Mouse (Mus musculus): ENCODE measurements at regions not wholly inside any gene's neighbourhood (a gene's known extent, or its start where the extent isn't known, plus 50 kb on each side); places are given as distances from the start of the nearest gene placed in this dataset.
A peak's percentile ranks its signal among the peaks of the same experiment; 100 is the strongest.
"Not testable (repeated sequence)": the region's sequence is repeated elsewhere in the genome, so short reads cannot be mapped to it uniquely, and the experiment has no call there.

- Histone ChIP-seq H3K9ac (no peak overlapping the region), H3K4me3 (replicated peaks) (no peak overlapping the region), H3K9me3 (no peaks in the 10 kb centered on the region), H3K27ac (no peak overlapping the region), H3K4me1 (replicated peaks) (no peaks in the 10 kb centered on the region), H3K27me3 (replicated peaks) (0 out of 2 replicates have a peak, but pooled peaks cover 2% of the 10 kb centered on the region), H3K36me3 (no peaks in the 10 kb centered on the region), H3K4me2 (replicated peaks) (no peak overlapping the region)
- WGBS, result 76% methylated on average over 4 of the region's 4 CpGs
- no peak for ATAC-seq
These were observed 105.5 kb upstream of the Ubl3 start for GRCm38 (mm10) chr5:148657936-148658640.

GRCm38 (mm10) chr5:148652525-148653243 is 100.1 kb upstream of the Ubl3 start:
- Histone ChIP-seq H3K9ac (no peak overlapping the region), H3K4me1 (replicated peaks) (0 out of 2 replicates have a peak, but pooled peaks cover 2% of the 10 kb centered on the region), H3K27me3 (replicated peaks) (0 out of 2 replicates have a peak, but pooled peaks cover 2% of the 10 kb centered on the region), H3K27ac (no peak overlapping the region), H3K36me3 (no peaks in the 10 kb centered on the region), H3K4me2 (replicated peaks) (no peak overlapping the region), H3K4me3 (replicated peaks) (no peak overlapping the region), H3K9me3 (no peaks in the 10 kb centered on the region)
- WGBS, result 55% methylated on average over 7 of the region's 7 CpGs
- no peak for ATAC-seq

DNA sequence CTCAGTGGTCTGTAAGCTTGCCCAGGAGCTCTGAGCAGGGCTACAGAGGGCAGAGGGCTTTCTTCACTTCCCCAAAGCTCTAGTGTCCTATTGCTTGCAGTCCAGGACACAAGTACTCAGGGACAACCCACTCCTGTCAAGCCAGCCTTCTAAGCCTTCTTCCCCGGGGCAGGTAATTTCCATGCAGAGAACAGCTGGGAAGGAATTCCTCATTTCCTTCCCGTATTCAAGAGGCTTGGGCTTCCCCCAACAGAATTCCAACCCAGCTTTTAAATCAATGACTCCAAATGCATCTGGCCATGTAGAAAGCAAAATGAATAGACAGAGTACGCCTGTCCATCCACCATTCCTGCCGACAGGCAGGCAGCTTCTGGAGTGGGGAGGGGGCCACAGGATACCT is 99.1 kb upstream of the Ubl3 start:
- Histone ChIP-seq H3K9me3 (no peaks in the 10 kb centered on the region), H3K4me1 (replicated peaks) (0 out of 2 replicates have a peak, but pooled peaks cover 2% of the 10 kb centered on the region), H3K27ac (no peak overlapping the region), H3K36me3 (no peaks in the 10 kb centered on the region), H3K27me3 (replicated peaks) (0 out of 2 replicates have a peak, but pooled peaks cover 2% of the 10 kb centered on the region), H3K4me2 (replicated peaks) (no peak overlapping the region), H3K4me3 (replicated peaks) (no peak overlapping the region), H3K9ac (no peak overlapping the region)
- 53% methylated on average over 4 of the region's 4 CpGs for WGBS
- ATAC-seq, result no peak

GRCm38 (mm10) chr5:148649573-148649972 is 97.0 kb upstream of the Ubl3 start:
- H3K36me3 ChIP-seq; H3K4me1 ChIP-seq (replicated peaks); H3K9ac ChIP-seq; H3K4me3 ChIP-seq (replicated peaks); H3K9me3 ChIP-seq; ATAC-seq; H3K27ac ChIP-seq; H3K27me3 ChIP-seq (replicated peaks); H3K4me2 ChIP-seq (replicated peaks): not testable (repeated sequence)
- WGBS, result 93% methylated on average over 7 of the region's 7 CpGs

DNA sequence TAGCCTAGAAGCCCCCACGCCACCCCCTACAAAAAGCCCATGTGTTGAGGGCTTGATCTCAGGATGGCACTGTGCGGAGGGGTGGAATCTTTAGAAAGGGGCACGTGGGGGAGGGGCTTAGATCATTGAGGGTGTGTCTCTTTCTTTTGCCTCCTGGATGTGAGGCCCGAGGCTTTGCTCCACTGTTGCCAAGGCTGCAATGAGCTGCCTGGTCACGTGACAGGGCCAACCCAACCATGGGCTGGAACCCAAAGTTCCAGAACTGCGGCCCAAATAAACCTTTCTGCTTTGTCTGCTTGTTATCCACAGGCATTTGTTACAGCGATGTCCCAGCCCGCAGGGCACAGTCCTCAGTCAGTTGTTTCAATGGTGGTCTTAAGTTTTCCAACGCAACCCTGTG is 96.5 kb upstream of the Ubl3 start:
- no peak for ATAC-seq
- Histone ChIP-seq H3K4me1 (replicated peaks) (0 out of 2 replicates have a peak, but pooled peaks cover 4% of the 10 kb centered on the region), H3K9me3 (no peaks in the 10 kb centered on the region), H3K27me3 (replicated peaks) (no peaks in the 10 kb centered on the region), H3K36me3 (no peaks in the 10 kb centered on the region), H3K9ac (no peak overlapping the region), H3K4me2 (replicated peaks) (no peak overlapping the region), H3K27ac (no peak overlapping the region), H3K4me3 (replicated peaks) (no peak overlapping the region)
- WGBS, result 83% methylated on average over 9 of the region's 9 CpGs

GRCm38 (mm10) chr5:148647644-148648043 is 95.1 kb upstream of the Ubl3 start:
- Histone ChIP-seq H3K9me3 (no peaks in the 10 kb centered on the region), H3K4me1 (replicated peaks) (0 out of 2 replicates have a peak, but pooled peaks cover 4% of the 10 kb centered on the region), H3K27me3 (replicated peaks) (no peaks in the 10 kb centered on the region), H3K27ac (no peak overlapping the region), H3K4me3 (replicated peaks) (no peak overlapping the region), H3K4me2 (replicated peaks) (no peak overlapping the region), H3K9ac (no peak overlapping the region), H3K36me3 (no peaks in the 10 kb centered on the region)
- no peak for ATAC-seq
- WGBS, result 64% methylated on average over 2 of the region's 2 CpGs

- WGBS, result 51% methylated on average over 4 of the region's 4 CpGs
- peak overlapping the region; percentile 42; the same call in 1 of the 2 replicates for H3K27ac ChIP-seq
- no peak overlapping the region for H3K4me3 ChIP-seq (replicated peaks)
- H3K27me3 ChIP-seq (replicated peaks), result no peaks in the 10 kb centered on the region
- H3K9me3 ChIP-seq, result no peaks in the 10 kb centered on the region
- ATAC-seq, result no peak
- no peaks in the 10 kb centered on the region for H3K36me3 ChIP-seq
- no peak overlapping the region for H3K9ac ChIP-seq
- H3K4me2 ChIP-seq (replicated peaks), result no peak overlapping the region
- 0 out of 2 replicates have a peak, but pooled peaks cover 2% of the 10 kb centered on the region for H3K4me1 ChIP-seq (replicated peaks)
These were observed 93.2 kb upstream of the Ubl3 start for GRCm38 (mm10) chr5:148645772-148646171.

- H3K9me3 ChIP-seq, result no peaks in the 10 kb centered on the region
- ATAC-seq, result peak; percentile 88
- H3K4me3 ChIP-seq (replicated peaks), result no peak overlapping the region
- WGBS, result 59% methylated on average over 10 of the region's 10 CpGs
- no peaks in the 10 kb centered on the region for H3K27me3 ChIP-seq (replicated peaks)
- H3K27ac ChIP-seq, result peak overlapping the region; percentile 42; the same call in 1 of the 2 replicates
- no peak overlapping the region for H3K4me2 ChIP-seq (replicated peaks)
- no peak overlapping the region for H3K9ac ChIP-seq
- no peaks in the 10 kb centered on the region for H3K36me3 ChIP-seq
- 0 out of 2 replicates have a peak, but pooled peaks cover 2% of the 10 kb centered on the region for H3K4me1 ChIP-seq (replicated peaks)
These were observed 92.6 kb upstream of the Ubl3 start for GRCm38 (mm10) chr5:148645191-148645681.

- Histone ChIP-seq H3K9ac (no peak overlapping the region), H3K27ac (no peak overlapping the region), H3K9me3 (no peaks in the 10 kb centered on the region), H3K36me3 (no peaks in the 10 kb centered on the region), H3K4me2 (replicated peaks) (no peak overlapping the region), H3K27me3 (replicated peaks) (no peaks in the 10 kb centered on the region), H3K4me3 (replicated peaks) (no peak overlapping the region), H3K4me1 (replicated peaks) (0 out of 2 replicates have a peak, but pooled peaks cover 2% of the 10 kb centered on the region)
- no peak for ATAC-seq
- 96% methylated on average over 7 of the region's 7 CpGs for WGBS
These were observed 91.8 kb upstream of the Ubl3 start for GRCm38 (mm10) chr5:148644345-148644744.

DNA sequence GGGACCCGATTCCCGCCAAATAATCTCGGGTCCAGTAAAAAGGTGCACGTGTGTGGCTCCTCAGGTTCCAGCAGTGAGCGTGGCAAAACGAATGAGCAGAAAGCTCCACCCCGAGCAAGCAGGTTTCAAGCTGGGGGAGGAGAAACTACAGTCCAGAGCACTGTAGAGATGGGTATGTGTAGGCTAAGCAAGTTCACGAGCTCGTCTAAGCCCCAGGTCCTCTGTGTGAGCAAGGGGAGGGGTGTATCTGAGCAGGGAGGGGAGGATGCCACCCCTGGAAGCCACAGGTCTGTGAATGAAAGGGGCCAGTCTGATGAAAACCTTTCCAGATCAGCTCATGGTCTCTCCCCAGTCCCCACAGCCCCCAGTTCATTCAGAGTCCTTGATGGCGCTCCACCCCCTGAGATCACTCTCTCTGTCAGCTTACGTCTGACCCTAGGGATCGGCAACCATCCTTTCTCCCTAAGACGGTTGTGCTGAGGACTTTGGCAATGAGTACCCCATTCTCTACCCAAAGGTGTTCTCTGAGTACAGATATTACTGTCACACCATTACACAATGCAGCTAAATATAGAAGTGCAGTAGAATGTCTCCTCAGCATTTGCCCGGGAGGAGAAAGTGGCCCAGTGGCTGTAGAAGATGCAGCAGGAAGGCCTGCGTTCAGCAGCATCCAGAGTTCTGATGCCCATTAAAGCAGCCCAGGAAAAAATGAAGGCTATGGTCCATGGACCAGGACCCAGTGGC is 89.2 kb upstream of the Ubl3 start:
- no peak overlapping the region for H3K4me3 ChIP-seq (replicated peaks)
- no peaks in the 10 kb centered on the region for H3K9me3 ChIP-seq
- no peak overlapping the region for H3K4me2 ChIP-seq (replicated peaks)
- 49% methylated on average over 15 of the region's 15 CpGs for WGBS
- H3K36me3 ChIP-seq, result no peaks in the 10 kb centered on the region
- H3K27ac ChIP-seq, result no peak overlapping the region
- H3K4me1 ChIP-seq (replicated peaks), result 0 out of 2 replicates have a peak, but pooled peaks cover 2% of the 10 kb centered on the region
- no peak for ATAC-seq
- H3K9ac ChIP-seq, result no peak overlapping the region
- H3K27me3 ChIP-seq (replicated peaks), result no peaks in the 10 kb centered on the region

GRCm38 (mm10) chr5:148640523-148640922 is 87.9 kb upstream of the Ubl3 start:
- H3K4me3 ChIP-seq (replicated peaks), result no peak overlapping the region

DNA sequence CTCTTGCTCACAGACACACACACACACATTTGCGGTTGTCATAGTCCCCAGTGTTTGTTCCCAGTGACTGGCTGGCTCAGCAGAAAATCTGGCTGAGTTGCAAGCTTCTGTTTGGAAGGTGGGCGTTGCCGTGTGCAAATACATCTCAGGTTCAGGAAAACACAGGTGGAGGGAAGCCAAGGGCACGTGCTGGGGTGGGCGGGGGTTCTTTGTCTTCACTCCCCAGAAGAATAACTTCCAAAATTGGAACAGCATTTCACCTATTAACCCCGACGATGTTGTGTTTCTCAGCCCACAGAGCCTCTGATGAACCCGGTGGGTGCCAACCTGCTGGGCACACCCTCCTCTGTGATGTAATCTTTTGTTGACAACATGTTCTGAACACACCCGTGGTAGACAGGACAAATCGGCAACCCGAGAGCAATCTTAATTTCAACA is 82.3 kb upstream of the Ubl3 start:
- H3K9ac ChIP-seq, result no peak overlapping the region
- H3K4me2 ChIP-seq (replicated peaks), result no peak overlapping the region
- ATAC-seq, result peak; percentile 50
- no peaks in the 10 kb centered on the region for H3K27me3 ChIP-seq (replicated peaks)
- WGBS, result 53% methylated on average over 11 of the region's 11 CpGs
- H3K9me3 ChIP-seq, result no peaks in the 10 kb centered on the region
- H3K36me3 ChIP-seq, result no peaks in the 10 kb centered on the region
- H3K4me1 ChIP-seq (replicated peaks), result no peaks in the 10 kb centered on the region
- H3K27ac ChIP-seq, result no peak overlapping the region
- H3K4me3 ChIP-seq (replicated peaks), result no peak overlapping the region

More at GRCm38 (mm10) chr5:148640523-148640922, 87.9 kb upstream of the Ubl3 start:
- Histone ChIP-seq H3K9me3 (no peaks in the 10 kb centered on the region), H3K36me3 (no peaks in the 10 kb centered on the region), H3K9ac (no peak overlapping the region), H3K27me3 (replicated peaks) (no peaks in the 10 kb centered on the region), H3K27ac (no peak overlapping the region), H3K4me2 (replicated peaks) (no peak overlapping the region), H3K4me1 (replicated peaks) (0 out of 2 replicates have a peak, but pooled peaks cover 1% of the 10 kb centered on the region)
- no peak for ATAC-seq
- WGBS, result 45% methylated on average over 14 of the region's 14 CpGs

Measured in intestine, embryonic 15.5 days (tissue).